Mouse (Mus musculus) CH12.LX (cell line): ENCODE results near the gene Tmeff1. TPM values are rescaled to one million over a fixed set of nuclear protein-coding genes. Genes with fewer than 3 reads are reported as not detected.

Source experiments
- DNase-seq: peaks from one replicate; pipeline ENCODE4 v3.0.0-alpha.2; 2013; ENCODE audit errors: extremely low read depth
- H3K27ac ChIP-seq: 2 replicates; pipeline ENCODE4 v1.5.1; 2012; ENCODE audit warnings: low read depth, mild to moderate bottlenecking, control low read depth, moderate library complexity; ENCODE audit not compliant: insufficient read depth
- H3K27me3 ChIP-seq: replicated peaks from 2 replicates; pipeline ENCODE3; 2012; ENCODE audit warnings: inconsistent platforms
- H3K36me3 ChIP-seq, 2 experiments: replicated peaks in 1 of 2; 2 replicates each; pipeline versions ENCODE3 to v1.6.1; 2012; ENCODE audit warnings: inconsistent platforms in 1 of 2, low read length in 1 of 2, mild to moderate bottlenecking in 1 of 2, mixed read lengths in 1 of 2, moderate library complexity in 1 of 2; ENCODE audit not compliant: control insufficient read depth in 1 of 2, insufficient read depth in 1 of 2
- H3K4me1 ChIP-seq, 2 experiments: 2 replicates each; pipeline ENCODE4 v1.6.1; 2012; ENCODE audit warnings: inconsistent platforms in 1 of 2, moderate library complexity in 1 of 2; ENCODE audit not compliant: insufficient read depth in 2 of 2, control insufficient read depth in 1 of 2
- H3K4me2 ChIP-seq: 2 replicates; pipeline ENCODE4 v1.6.1; 2012; ENCODE audit warnings: low read depth, mild to moderate bottlenecking, control low read depth; ENCODE audit not compliant: poor library complexity, insufficient read depth, severe bottlenecking
- H3K4me3 ChIP-seq, 3 experiments: fragments of 150-350 bp in 1 of 3; sonication (generic) in 1 of 3; replicated peaks in 1 of 3; 2 replicates each; pipeline versions ENCODE3 to v1.5.1; 2011 to 2012; ENCODE audit warnings: low read depth in 2 of 3, low read length in 2 of 3, mild to moderate bottlenecking in 2 of 3, moderate library complexity in 2 of 3, control low read depth in 1 of 3, improper control_type of control experiment in 1 of 3, inconsistent platforms in 1 of 3, mixed read lengths in 1 of 3; ENCODE audit not compliant: poor library complexity in 1 of 3
- H3K79me2 ChIP-seq: replicated peaks from 2 replicates; pipeline ENCODE4 v1.6.1; 2012; ENCODE audit warnings: mild to moderate bottlenecking, moderate library complexity; ENCODE audit not compliant: control insufficient read depth, poor library complexity, insufficient read depth, severe bottlenecking; ENCODE audit errors: extremely low read depth
- H3K9ac ChIP-seq: 2 replicates; pipeline ENCODE4 v1.6.1; 2012; ENCODE audit warnings: low read depth, mild to moderate bottlenecking, control low read depth, moderate library complexity; ENCODE audit not compliant: insufficient read depth
- H3K9me3 ChIP-seq: replicated peaks from 2 replicates; pipeline ENCODE3; 2012; ENCODE audit warnings: low read length, inconsistent platforms, mixed read lengths
- BHLHE40 ChIP-seq: IDR thresholded peaks from 2 replicates; pipeline ENCODE4 v1.6.1; 2011; ENCODE audit warnings: mild to moderate bottlenecking, low read depth, low read length, improper control_type of control experiment
- CHD1 ChIP-seq: IDR thresholded peaks from 2 replicates; pipeline ENCODE4 v1.6.1; 2012; ENCODE audit warnings: low read depth, low read length, improper control_type of control experiment, inconsistent platforms
- CTCF ChIP-seq, 2 experiments: IDR thresholded peaks in 1 of 2; conservative IDR thresholded peaks in 1 of 2; 2 replicates each; pipeline ENCODE4 v1.5.1; 2011 to 2012; ENCODE audit warnings: low read depth in 2 of 2, low read length in 2 of 2, improper control_type of control experiment in 1 of 2, inconsistent platforms in 1 of 2, mild to moderate bottlenecking in 1 of 2, moderate library complexity in 1 of 2
- EP300 ChIP-seq: IDR thresholded peaks from 2 replicates; pipeline ENCODE4 v1.6.1; 2011; ENCODE audit warnings: low read length, improper control_type of control experiment
- ETS1 ChIP-seq: conservative IDR thresholded peaks from 2 replicates; pipeline ENCODE4 v1.6.1; 2012; ENCODE audit warnings: low read depth, mild to moderate bottlenecking, inconsistent platforms, low read length, improper control_type of control experiment, moderate library complexity
- GABPA ChIP-seq: IDR thresholded peaks from 2 replicates; pipeline ENCODE4 v1.6.1; 2012; ENCODE audit warnings: low read depth, low read length, improper control_type of control experiment, inconsistent platforms; ENCODE audit not compliant: insufficient replicate concordance
- HCFC1 ChIP-seq: IDR thresholded peaks from 2 replicates; pipeline ENCODE4 v1.6.1; 2012; ENCODE audit warnings: low read depth, mild to moderate bottlenecking, inconsistent platforms, low read length, improper control_type of control experiment
- IRF4 ChIP-seq: IDR thresholded peaks from 2 replicates; pipeline ENCODE4 v1.6.1; 2014; ENCODE audit warnings: low read depth, mild to moderate bottlenecking, inconsistent platforms, low read length, improper control_type of control experiment
- JUN ChIP-seq: IDR thresholded peaks from 2 replicates; pipeline ENCODE4 v1.6.1; 2011; ENCODE audit warnings: low read depth, mild to moderate bottlenecking, low read length, improper control_type of control experiment, moderate library complexity; ENCODE audit not compliant: insufficient read depth
- JUND ChIP-seq: conservative IDR thresholded peaks from 2 replicates; pipeline ENCODE4 v1.6.1; 2011; ENCODE audit warnings: low read depth, low read length, improper control_type of control experiment
- KAT2A ChIP-seq: IDR thresholded peaks from 2 replicates; pipeline ENCODE4 v1.6.1; 2012; ENCODE audit warnings: low read length, improper control_type of control experiment, inconsistent platforms; ENCODE audit not compliant: insufficient replicate concordance
- MAZ ChIP-seq: IDR thresholded peaks from 2 replicates; pipeline ENCODE4 v1.6.1; 2012; ENCODE audit warnings: low read depth, mild to moderate bottlenecking, inconsistent platforms, low read length, improper control_type of control experiment, moderate library complexity
- MEF2A ChIP-seq: IDR thresholded peaks from 2 replicates; pipeline ENCODE4 v1.6.1; 2014; ENCODE audit warnings: low read depth, mild to moderate bottlenecking, inconsistent platforms, low read length, improper control_type of control experiment, borderline replicate concordance
- MYC ChIP-seq: IDR thresholded peaks from 2 replicates; pipeline ENCODE4 v1.6.1; 2011; ENCODE audit warnings: low read depth, mild to moderate bottlenecking, improper control_type of control experiment, low read length
- NELFE ChIP-seq: IDR thresholded peaks from 2 replicates; pipeline ENCODE4 v1.6.1; 2011; ENCODE audit warnings: low read depth, low read length, improper control_type of control experiment
- PAX5 ChIP-seq: IDR thresholded peaks from 2 replicates; pipeline ENCODE4 v1.6.1; 2012; ENCODE audit warnings: low read length, inconsistent platforms, mixed read lengths
- POLR2A ChIP-seq: IDR thresholded peaks from 2 replicates; pipeline ENCODE4 v1.6.1; 2011; ENCODE audit warnings: low read depth, mild to moderate bottlenecking, improper control_type of control experiment, low read length
- POLR2AphosphoS2 ChIP-seq: IDR thresholded peaks from 2 replicates; pipeline ENCODE4 v1.6.1; 2011; ENCODE audit warnings: low read depth, low read length, improper control_type of control experiment
- TBP ChIP-seq: conservative IDR thresholded peaks from 2 replicates; pipeline ENCODE4 v1.6.1; 2011; ENCODE audit warnings: low read depth, low read length, improper control_type of control experiment
- TCF12 ChIP-seq: IDR thresholded peaks from 2 replicates; pipeline ENCODE4 v1.6.1; 2014; ENCODE audit warnings: low read depth, mild to moderate bottlenecking, inconsistent platforms, low read length, improper control_type of control experiment
- UBTF ChIP-seq: IDR thresholded peaks from 2 replicates; pipeline ENCODE4 v1.6.1; 2012; ENCODE audit warnings: low read depth, mild to moderate bottlenecking, inconsistent platforms, low read length, improper control_type of control experiment, moderate library complexity
- USF1 ChIP-seq: IDR thresholded peaks from 2 replicates; pipeline ENCODE4 v1.6.1; 2014; ENCODE audit warnings: low read depth, mild to moderate bottlenecking, inconsistent platforms, low read length, improper control_type of control experiment
- ZMIZ1 ChIP-seq: IDR thresholded peaks from 2 replicates; pipeline ENCODE4 v1.6.1; 2012; ENCODE audit warnings: low read depth, mild to moderate bottlenecking, inconsistent platforms, low read length, improper control_type of control experiment
- dilution Hi-C: fragments of 300-500 bp; cut with MboI; formaldehyde crosslinking; loops from 2 replicates; pipeline ENCODE4 v1.14.3; 2020; ENCODE audit warnings: low sequenced_read_pairs; ENCODE audit not compliant: extremely low pct_unique_long_range_greater_than_20kb, extremely low pct_ligation_motif_present
- in situ Hi-C: fragments of 300-500 bp; cut with MboI; formaldehyde crosslinking; loops from 3 replicates; pipeline ENCODE4 v1.14.3; 2019; ENCODE audit warnings: low sequenced_read_pairs, low pct_ligation_motif_present, low pct_unique_long_range_greater_than_20kb, mixed read lengths
- polyA plus RNA-seq: library from polyadenylated mRNA; unstranded; fragments of >175 nt; gene quantifications from 2 replicates; pipeline ENCODE4 v1.2.1, GENCODE M21; 2012; ENCODE audit warnings: low read depth; ENCODE audit not compliant: insufficient read length
- total RNA-seq, 2 experiments: library from RNA; depleted of rRNA; stranded (reverse); fragments of 300-350 nt in 1 of 2; fragments of >200 nt in 1 of 2; gene quantifications; 2 replicates each; pipeline ENCODE4 v1.2.3; 2012 to 2014

The Tmeff1 gene
- total and polyA plus RNA-seq, 3 experiments: 23.3 to 32.4 (median 29.6) TPM

GRCm38 (mm10) chr4:48548393-48549045 is 36.5 kb upstream of the Tmeff1 start:
- dilution Hi-C loops (no loop called here), in situ Hi-C loops (no loop called here)
- TF ChIP-seq TBP (no peak), CHD1 (no peak), JUN (no peak), CTCF (conservative IDR thresholded peaks at IDR 0.05 in 1 of 2, IDR thresholded peaks at IDR 0.05 in 1 of 2; ENCODE audit: low read depth in 2 of 2, low read length in 2 of 2) (no peak), POLR2A (no peak), GABPA (no peak), KAT2A (no peak), IRF4 (no peak), NELFE (no peak), TCF12 (no peak), MEF2A (no peak)
- no peak for DNase-seq
- Histone ChIP-seq H3K9ac (no peak overlapping the region), H3K4me2 (no peak overlapping the region), H3K27me3 (no peaks in the 10 kb centered on the region), H3K36me3 (no peaks in the 10 kb centered on the region), H3K27ac (no peak overlapping the region), H3K9me3 (no peaks in the 10 kb centered on the region), H3K4me1 (no peaks in the 10 kb centered on the region), H3K79me2 (no peaks in the 10 kb centered on the region), H3K4me3 (no peak overlapping the region)

DNA sequence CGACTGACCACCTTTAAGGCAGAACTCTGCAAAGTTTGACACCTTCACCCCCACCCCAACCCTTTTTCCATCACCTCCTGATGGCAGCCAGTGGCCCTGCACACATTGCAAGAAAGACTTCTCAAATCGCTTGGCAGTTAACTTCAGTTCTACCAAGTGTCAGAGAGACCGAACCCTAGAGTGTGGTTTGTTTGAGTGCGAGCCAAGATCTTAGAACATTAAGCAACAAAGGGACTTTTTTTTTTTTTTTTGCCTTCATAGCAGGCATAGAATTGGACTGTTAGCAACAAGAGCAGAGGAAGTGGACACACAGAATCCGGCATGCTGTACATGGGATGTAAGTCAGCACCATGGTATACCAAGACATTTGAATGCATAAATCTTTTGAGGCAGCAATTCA is 35.3 kb upstream of the Tmeff1 start:
- Histone ChIP-seq H3K79me2 (no peaks in the 10 kb centered on the region), H3K4me3 (no peak overlapping the region), H3K27me3 (no peaks in the 10 kb centered on the region), H3K4me1 (peaks cover 0 to 2% of the 10 kb centered on the region in 2 experiments; a peak in 1 of 4 replicates), H3K9me3 (no peaks in the 10 kb centered on the region), H3K9ac (no peak overlapping the region), H3K36me3 (no peaks in the 10 kb centered on the region), H3K27ac (no peak overlapping the region), H3K4me2 (no peak overlapping the region)
- dilution Hi-C loops (no loop called here), in situ Hi-C loops (no loop called here)
- no peak for DNase-seq
- TF ChIP-seq ZMIZ1 (no peak), POLR2AphosphoS2 (no peak), TBP (no peak), UBTF (no peak), EP300 (no peak), PAX5 (no peak), MYC (no peak), ETS1 (no peak), BHLHE40 (no peak), MAZ (no peak), TCF12 (no peak), CHD1 (no peak), JUND (no peak), USF1 (no peak), KAT2A (no peak), JUN (no peak), HCFC1 (no peak), CTCF (conservative IDR thresholded peaks at IDR 0.05 in 1 of 2, IDR thresholded peaks at IDR 0.05 in 1 of 2; ENCODE audit: low read depth in 2 of 2, low read length in 2 of 2) (no peak)
